ENCODE assay signal across 10 mouse cellular contexts in genomic region chrX:99049247-99049646, GRCm38 (mm10). TPM values are rescaled to one million over a fixed set of nuclear protein-coding genes. Genes with fewer than 3 reads are reported as not detected.
DNase-seq lines count a peak whose midpoint lies in the region; ATAC-seq and TF ChIP-seq lines count a peak whose summit lies in the region.
"Had no signal": no experiment of that assay in that cellular context is flagged by ENCODE, and none has a peak within 500 bp of the region (broad histone marks: within the 10 kb centered on the region; RNA-seq: fewer than 3 reads in every experiment).

No protein-coding gene starts in this region.

- TF ChIP-seq CTCF in left cerebral cortex, adult 2 months (IDR thresholded peaks at IDR 0.05) = peak; percentile 27

- peaks cover 4% of the 10 kb centered on the region for H3K27me3 ChIP-seq in midbrain, embryonic 16.5 days (ENCODE audit: control insufficient read depth, insufficient read depth, low read depth, low read length)
- H3K27me3 ChIP-seq in midbrain, embryonic 11.5 days (ENCODE audit: control insufficient read depth, insufficient read depth, low read length) = peaks cover 14% of the 10 kb centered on the region

- ATAC-seq in monocyte, adult 5-6 weeks (replicated peaks; ENCODE audit: insufficient number of reproducible peaks, low FRiP score, low TSS enrichment, poor library complexity, severe bottlenecking) = peak; percentile 80
- no peak for ATAC-seq in midbrain, embryonic 16.5 days
- ATAC-seq in midbrain, embryonic 11.5 days (ENCODE audit: low FRiP score) = no peak

- H3K4me2 ChIP-seq in midbrain, embryonic 16.5 days (ENCODE audit: low read length) = no peak overlapping the region
- H3K4me2 ChIP-seq in midbrain, embryonic 11.5 days = no peak overlapping the region
- H3K4me2 ChIP-seq: hindbrain, embryonic 15.5 days had no signal

- no peak overlapping the region for H3K9ac ChIP-seq in midbrain, embryonic 16.5 days (ENCODE audit: low read depth, low read length)
- H3K9ac ChIP-seq in midbrain, embryonic 11.5 days (ENCODE audit: low read length) = no peak overlapping the region
- H3K9ac ChIP-seq: hindbrain, embryonic 15.5 days had no signal

- WGBS in midbrain, embryonic 16.5 days = 63% methylated on average over 5 of the region's 5 CpGs
- 44% methylated on average over 5 of the region's 5 CpGs for WGBS in midbrain, embryonic 11.5 days

- DNase-seq in left cerebral cortex, adult 2 months (ENCODE audit: extremely low spot score in 1 of 2, low spot score in 2 of 2) = no peak
- no peak for DNase-seq in left cerebral cortex, postnatal 4 days
- DNase-seq in heart, adult 9 months (ENCODE audit: low spot score in 2 of 2) = peak; percentile 58 to 79
- peak; percentile 18 to 50 for DNase-seq in kidney, postnatal 4 days
- no peak for DNase-seq in left cerebral cortex, adult 9 months (ENCODE audit: low spot score in 2 of 2)
- DNase-seq in midbrain, embryonic 11.5 days (ENCODE audit: low spot score, missing footprints) = no peak

- peak overlapping the region; percentile 44 for H3K27ac ChIP-seq in left cerebral cortex, adult 2 months
- H3K27ac ChIP-seq in midbrain, embryonic 16.5 days (ENCODE audit: low read length) = no peak overlapping the region
- no peak overlapping the region for H3K27ac ChIP-seq in midbrain, embryonic 11.5 days (ENCODE audit: low read depth, low read length)
- H3K27ac ChIP-seq: hindbrain, embryonic 15.5 days had no signal

- H3K36me3 ChIP-seq in midbrain, embryonic 16.5 days (ENCODE audit: control insufficient read depth, insufficient read depth, low read length) = no peaks in the 10 kb centered on the region
- no peaks in the 10 kb centered on the region for H3K36me3 ChIP-seq in midbrain, embryonic 11.5 days (ENCODE audit: control insufficient read depth, insufficient read depth, low read length)
- H3K36me3 ChIP-seq: hindbrain, embryonic 15.5 days had no signal

- H3K4me3 ChIP-seq in left cerebral cortex, adult 2 months = no peak overlapping the region
- H3K4me3 ChIP-seq in midbrain, embryonic 16.5 days (ENCODE audit: low read depth, low read length) = no peak overlapping the region
- H3K4me3 ChIP-seq in midbrain, embryonic 11.5 days (ENCODE audit: low read depth, low read length) = no peak overlapping the region
- H3K4me3 ChIP-seq: hindbrain, embryonic 15.5 days; myocyte had no signal

- H3K4me1 ChIP-seq in midbrain, embryonic 16.5 days (ENCODE audit: control insufficient read depth, insufficient read depth, low read length) = no peaks in the 10 kb centered on the region
- no peaks in the 10 kb centered on the region; the same call in 1 of the 2 replicates for H3K4me1 ChIP-seq in midbrain, embryonic 11.5 days (ENCODE audit: control insufficient read depth, insufficient read depth, low read length)
- H3K4me1 ChIP-seq: hindbrain, embryonic 15.5 days had no signal

- H3K9me3 ChIP-seq in midbrain, embryonic 16.5 days (replicated peaks; ENCODE audit: control insufficient read depth, low read length, poor library complexity, severe bottlenecking) = no peaks in the 10 kb centered on the region
- H3K9me3 ChIP-seq in midbrain, embryonic 11.5 days (ENCODE audit: control insufficient read depth, low read length) = no peaks in the 10 kb centered on the region
- H3K9me3 ChIP-seq: hindbrain, embryonic 15.5 days had no signal

- intact Hi-C loops in left cerebral cortex, adult 2 months (cut with DNase I) = no loop called here
- intact Hi-C loops in left cerebral cortex, postnatal 4 days (cut with DNase I) = no loop called here

RNA-seq across cellular contexts. Expression of gene Stard8, which starts 46.2 kb away (rescaled TPM):
- 10 to 100 TPM; 49.6 to 49.7 TPM for total RNA-seq in left cerebral cortex, adult 2 months (2021)
- total RNA-seq in left cerebral cortex, postnatal 4 days (2021) = 1 to 10 TPM; 7.3 to 7.9 TPM
- 5.9 to 8.0 TPM (median 7.1 TPM) in 3 replicates for total RNA-seq in monocyte, adult 5-6 weeks (2017)
- 3.8 and 5.1 TPM in 2 replicates for polyA plus RNA-seq in midbrain, embryonic 16.5 days (2015; fragmentation: Nextera tagmentation; extraction: Ambion mirVana)
- polyA plus RNA-seq in midbrain, embryonic 11.5 days (2014; fragmentation: Nextera tagmentation; extraction: Ambion mirVana) = 7.2 and 8.2 TPM in 2 replicates

Comparison
In these comparisons a context has a peak if more than half of its experiments do, and no peak if none do; other contexts are left out.
1. DNase-seq: peak in heart, adult 9 months (2 of 2) and kidney, postnatal 4 days (2 of 2); none in left cerebral cortex, adult 2 months (0 of 2), left cerebral cortex, postnatal 4 days (single experiment), left cerebral cortex, adult 9 months (0 of 2) and midbrain, embryonic 11.5 days (single experiment).